Mouse (Mus musculus): ENCODE results near the gene Gcnt1.

DNA sequence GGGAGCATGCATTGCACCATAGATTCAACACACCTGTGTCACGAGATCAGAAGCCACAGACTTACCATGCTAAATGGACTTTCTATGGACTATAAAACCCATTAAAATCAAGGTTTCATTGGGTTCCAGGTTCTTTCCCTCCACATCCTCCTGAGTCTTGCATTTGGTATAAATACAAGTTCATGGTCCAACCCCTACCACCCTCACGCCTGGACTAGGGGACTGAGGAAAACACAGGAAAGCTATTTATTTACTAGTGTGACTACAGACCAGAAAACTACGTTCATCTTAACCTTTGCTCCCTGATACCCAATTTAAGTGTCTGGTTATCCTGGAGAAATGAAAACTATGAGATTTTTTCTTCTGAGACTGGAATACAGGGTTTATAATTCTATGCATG is at the start of gene Gcnt1:
- TF ChIP-seq CTCF (IDR thresholded peaks at IDR 0.05; ENCODE audit: low read depth) (no peak), EP300 (optimal IDR thresholded peaks at IDR 0.05) (no peak)

Data from stomach, postnatal 0 days (tissue).